Comparison of ENCODE assay signal across 9 mouse cellular contexts in genomic region chr3:126978768-126979410, GRCm38 (mm10).
DNase-seq lines count a peak whose midpoint lies in the region; ATAC-seq and TF ChIP-seq lines count a peak whose summit lies in the region.
"Had no signal": no experiment of that assay in that cellular context is flagged by ENCODE, and none has a peak within 500 bp of the region (broad histone marks: within the 10 kb centered on the region; RNA-seq: fewer than 3 reads in every experiment).

No protein-coding gene starts in this region.

- H3K4me1 ChIP-seq in small intestine, adult 2 months (ENCODE audit: control insufficient read depth, insufficient read depth, insufficient read length, low read length), result no peaks in the 10 kb centered on the region

- no peak for ATAC-seq in CD4-positive, CD25-positive, alpha-beta regulatory T cell, adult 4 months
- ATAC-seq in megakaryocyte progenitor cell, adult 5-6 weeks (replicated peaks; ENCODE audit: poor library complexity), result peak; percentile 92

- no peak overlapping the region for H3K4me3 ChIP-seq in small intestine, adult 2 months (ENCODE audit: low read depth, low read length)

- WGBS in small intestine, adult 2 months, result 69% methylated on average over 11 of the region's 11 CpGs

- TF ChIP-seq CTCF in brain, embryonic 14.5 days (IDR thresholded peaks at IDR 0.05; ENCODE audit: borderline replicate concordance, extremely low read depth, insufficient read depth, insufficient read length), result peak; percentile 78; the same call in 1 of the 2 replicates
- TF ChIP-seq CTCF in small intestine, adult 2 months (IDR thresholded peaks at IDR 0.05; ENCODE audit: extremely low read depth, insufficient read length, insufficient replicate concordance, low read depth, low read length), result peak; percentile 54; the same call in 1 of the 2 replicates

- H3K36me3 ChIP-seq in small intestine, adult 2 months (ENCODE audit: control insufficient read depth, insufficient read depth, low read length), result no peaks in the 10 kb centered on the region

- peak; percentile 45 for DNase-seq in CD4-positive, CD25-positive, alpha-beta regulatory T cell, adult 2 months (ENCODE audit: low read depth, low spot score)
- DNase-seq in brain, embryonic 14.5 days (ENCODE audit: low read depth), result peak; percentile 85
- DNase-seq in fibroblast of lung, adult 2 months (ENCODE audit: low read depth), result peak; percentile 36
- peak; percentile 83 for DNase-seq in heart, postnatal 4 days
- DNase-seq in layer of hippocampus, adult 9-11 months, result peak; percentile 69

- no peak overlapping the region for H3K27ac ChIP-seq in small intestine, adult 2 months (ENCODE audit: insufficient read depth, low read depth, low read length)
- H3K27ac ChIP-seq: macrophage had no signal

- no peaks in the 10 kb centered on the region for H3K27me3 ChIP-seq in small intestine, adult 2 months (ENCODE audit: control insufficient read depth, insufficient read depth, low read length)

- no peak for TF ChIP-seq POLR2A in brain, embryonic 14.5 days (IDR thresholded peaks at IDR 0.05; ENCODE audit: borderline replicate concordance, extremely low read depth, insufficient read depth, insufficient read length, poor library complexity, severe bottlenecking)
- no peak for TF ChIP-seq POLR2A in small intestine, adult 2 months (IDR thresholded peaks at IDR 0.05; ENCODE audit: low read depth, low read length)
